Mouse (Mus musculus) R1 (cell line): ENCODE measurements around the gene Engase.

Experiments
- DNase-seq: peaks from one replicate; pipeline ENCODE4 v3.0.0-alpha.2; 2018; ENCODE audit warnings: low read depth, low spot score

The Engase gene

DNA sequence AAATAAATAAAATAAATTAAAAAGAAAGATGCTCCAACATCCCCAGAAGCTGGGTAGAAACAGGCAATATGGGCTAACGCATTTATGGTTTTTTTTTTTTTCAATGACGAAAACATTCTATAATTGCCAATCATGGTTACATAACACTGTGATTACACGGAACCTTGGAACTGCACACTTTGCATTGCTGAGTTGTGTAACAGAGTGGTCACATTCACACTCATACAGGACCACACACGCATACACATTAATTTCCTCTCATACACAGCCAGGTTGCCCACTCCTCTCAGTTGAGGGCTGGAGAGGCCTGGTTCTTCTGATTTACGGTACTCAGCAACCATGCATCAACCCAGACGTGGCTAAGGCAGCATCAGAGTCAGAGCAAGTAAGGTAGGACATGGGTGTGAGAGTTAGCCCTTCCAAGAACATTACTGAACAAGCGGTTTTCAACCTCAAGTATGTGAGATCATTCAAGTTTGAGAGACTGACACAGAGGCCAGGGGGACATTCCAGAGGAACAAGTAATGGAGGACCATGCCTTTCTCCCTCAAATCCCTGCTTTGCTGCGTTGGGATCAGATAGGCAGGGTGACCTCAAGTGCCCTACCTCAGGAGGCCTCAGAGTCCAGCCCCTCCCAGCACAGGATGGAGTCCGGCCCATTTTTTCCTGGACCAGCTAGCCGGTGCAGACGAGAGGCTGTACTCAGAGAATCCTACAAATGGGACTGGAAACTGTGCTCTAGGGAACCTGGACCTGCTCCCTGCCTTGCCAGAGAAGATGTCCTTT, 22.6 kb upstream of the Engase start:
- no peak for DNase-seq

DNA sequence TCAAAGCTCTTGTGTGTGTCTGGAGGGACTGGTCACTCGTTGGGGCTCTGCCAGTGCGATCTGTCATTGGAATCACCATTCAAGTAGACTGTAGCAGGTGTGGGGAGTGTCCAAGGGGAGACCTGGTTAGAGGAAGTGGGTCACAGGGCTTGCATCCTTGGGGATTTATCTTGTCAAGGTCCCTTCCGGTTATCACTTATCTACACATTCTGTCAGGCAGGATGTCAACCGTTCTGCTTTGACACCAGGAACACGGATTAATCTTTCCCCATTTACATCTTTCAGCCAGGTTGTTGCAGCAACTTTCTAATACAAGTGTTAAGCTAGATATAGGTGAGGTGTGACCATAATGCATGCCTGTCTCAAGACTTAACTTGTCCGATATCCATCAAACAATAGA, 20.8 kb upstream of the Engase start:
- no peak for DNase-seq

DNA sequence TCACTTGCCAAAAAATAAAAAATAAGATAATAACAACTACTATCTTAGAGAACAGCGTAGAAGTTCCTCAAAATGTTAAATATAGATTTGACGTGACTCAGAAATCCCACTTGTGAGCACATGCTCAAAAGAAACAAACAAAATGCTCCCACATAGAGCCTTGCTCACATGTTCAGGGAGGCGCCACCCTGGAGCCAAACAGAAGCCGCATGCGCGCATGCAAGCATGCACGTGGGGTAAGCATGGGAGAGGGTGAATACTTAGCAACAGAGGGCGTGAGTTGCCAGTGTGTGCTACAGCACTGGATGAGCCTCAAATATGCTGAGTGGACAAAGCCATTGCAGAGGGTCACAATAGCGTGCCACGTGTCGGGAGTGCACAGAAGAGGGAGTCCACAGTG, 19.7 kb upstream of the Engase start:
- DNase-seq, result no peak

DNA sequence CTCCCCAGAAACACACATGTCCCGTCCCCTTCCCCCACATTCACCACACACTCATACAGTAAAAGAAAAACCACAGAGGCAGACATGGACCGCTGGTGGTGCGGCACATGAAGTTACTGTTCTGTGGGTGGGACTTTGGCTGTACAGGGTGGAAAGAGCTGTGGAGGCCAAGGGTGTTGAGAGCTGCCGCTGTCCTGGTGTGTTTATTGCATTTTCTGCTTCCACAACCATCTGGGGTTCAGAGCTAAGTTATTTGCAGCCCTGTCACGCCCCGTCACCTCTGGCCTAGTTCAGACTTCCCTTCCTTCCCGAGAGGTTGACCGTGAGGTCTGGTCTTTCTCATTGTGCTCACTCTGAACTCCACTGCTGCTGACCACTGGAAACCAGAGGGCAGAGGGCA, 17.6 kb upstream of the Engase start:
- DNase-seq, result no peak

DNA sequence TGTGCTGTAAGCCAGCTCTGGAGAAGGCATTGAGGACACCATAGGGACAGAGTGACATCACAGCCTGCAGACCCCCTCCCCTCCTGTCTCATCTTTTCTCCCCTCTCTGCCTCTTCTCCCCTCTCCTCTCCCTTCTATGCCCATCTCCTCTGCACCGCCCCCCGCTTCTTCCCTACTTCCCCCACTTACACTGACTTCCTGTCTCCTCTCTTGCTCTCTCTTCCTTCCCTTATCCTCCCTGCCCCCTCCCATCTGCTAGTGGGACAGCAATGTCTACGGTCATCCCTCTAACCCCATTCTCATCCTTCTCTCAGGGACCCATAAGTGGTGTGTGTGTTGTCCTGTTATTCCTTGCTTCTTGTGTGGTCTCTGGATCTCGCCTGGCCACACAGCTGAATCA, 17.1 kb upstream of the Engase start:
- DNase-seq, result no peak

DNA sequence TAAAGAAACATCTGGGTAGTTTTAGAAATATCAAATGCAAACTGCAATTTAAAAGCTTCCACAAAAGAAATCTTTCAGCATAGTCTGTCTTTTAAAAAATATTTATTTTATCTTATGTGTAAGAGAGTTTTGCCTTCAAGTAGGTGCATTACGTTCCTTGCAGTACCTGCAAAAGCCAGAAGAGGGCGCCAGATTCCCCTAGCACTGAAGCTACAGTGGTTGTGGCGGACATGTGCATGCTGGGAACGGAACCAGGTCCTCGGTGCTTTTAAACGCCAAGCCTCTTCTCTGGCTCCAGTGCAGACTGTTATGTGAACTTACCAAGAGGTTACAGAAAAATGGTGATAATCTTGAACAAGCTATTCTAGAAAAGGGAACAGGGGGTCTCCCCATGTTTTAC, 16.3 kb upstream of the Engase start:
- DNase-seq, result peak; percentile 82

DNA sequence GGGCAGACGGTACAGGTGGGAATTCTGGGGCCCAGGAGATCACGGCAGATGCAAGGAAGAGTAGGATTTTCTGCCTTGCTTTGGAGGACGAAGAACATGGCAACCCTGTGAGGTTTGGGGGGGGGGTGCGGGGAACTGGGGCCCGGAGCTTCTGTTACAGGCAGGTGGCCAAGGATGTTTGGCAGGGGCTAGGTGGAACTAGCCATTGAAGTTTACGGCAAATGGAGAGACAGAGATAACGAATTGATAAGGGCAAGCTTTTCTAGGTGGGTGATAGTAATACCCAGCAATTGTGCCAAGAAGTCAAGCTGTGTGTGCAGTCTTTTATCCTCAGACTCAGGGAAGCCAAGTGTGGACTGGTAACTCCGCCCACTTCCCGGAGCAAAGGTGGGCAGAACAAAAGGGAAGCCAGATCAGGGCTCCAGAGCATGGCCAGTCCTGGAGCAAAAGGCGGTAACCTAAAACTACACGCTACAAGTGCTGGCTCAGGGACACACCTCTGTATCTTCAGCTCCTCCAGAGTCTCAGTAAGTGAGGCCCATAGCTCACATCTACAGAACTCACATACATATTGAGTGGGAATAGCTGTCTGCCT, 9.1 kb upstream of the Engase start:
- DNase-seq, result peak; percentile 76

DNA sequence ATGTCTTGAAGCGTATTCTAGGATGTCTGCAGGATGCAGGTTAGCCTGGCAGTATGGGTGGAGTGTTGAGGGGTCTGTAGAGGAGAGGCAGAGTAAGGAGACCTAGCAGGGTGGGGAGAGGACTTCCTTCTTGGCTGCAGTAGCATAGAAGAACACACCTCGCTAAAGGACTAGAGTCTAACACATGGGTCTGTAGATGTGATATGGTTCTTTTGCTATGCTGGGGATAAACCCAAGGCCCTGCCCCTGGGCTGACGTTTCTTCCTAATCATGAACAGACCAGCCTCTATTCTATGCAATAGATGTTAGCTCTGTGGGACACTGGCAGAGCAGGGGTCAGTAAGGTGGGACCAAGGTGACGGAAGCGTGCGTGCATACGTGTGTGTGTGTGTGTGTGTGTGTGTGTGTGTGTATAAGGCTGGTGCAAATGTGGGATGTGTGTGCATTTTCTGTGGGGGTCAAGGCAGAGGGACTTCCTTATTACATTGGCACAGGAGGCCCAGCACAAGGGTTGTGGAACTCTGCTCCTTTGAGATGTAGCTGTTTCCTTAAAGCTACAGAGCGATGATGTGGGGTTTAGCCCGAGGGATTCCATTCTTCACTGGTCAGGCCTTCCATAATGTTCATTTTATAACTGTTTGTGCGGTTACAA, 7.0 kb upstream of the Engase start:
- no peak for DNase-seq

DNA sequence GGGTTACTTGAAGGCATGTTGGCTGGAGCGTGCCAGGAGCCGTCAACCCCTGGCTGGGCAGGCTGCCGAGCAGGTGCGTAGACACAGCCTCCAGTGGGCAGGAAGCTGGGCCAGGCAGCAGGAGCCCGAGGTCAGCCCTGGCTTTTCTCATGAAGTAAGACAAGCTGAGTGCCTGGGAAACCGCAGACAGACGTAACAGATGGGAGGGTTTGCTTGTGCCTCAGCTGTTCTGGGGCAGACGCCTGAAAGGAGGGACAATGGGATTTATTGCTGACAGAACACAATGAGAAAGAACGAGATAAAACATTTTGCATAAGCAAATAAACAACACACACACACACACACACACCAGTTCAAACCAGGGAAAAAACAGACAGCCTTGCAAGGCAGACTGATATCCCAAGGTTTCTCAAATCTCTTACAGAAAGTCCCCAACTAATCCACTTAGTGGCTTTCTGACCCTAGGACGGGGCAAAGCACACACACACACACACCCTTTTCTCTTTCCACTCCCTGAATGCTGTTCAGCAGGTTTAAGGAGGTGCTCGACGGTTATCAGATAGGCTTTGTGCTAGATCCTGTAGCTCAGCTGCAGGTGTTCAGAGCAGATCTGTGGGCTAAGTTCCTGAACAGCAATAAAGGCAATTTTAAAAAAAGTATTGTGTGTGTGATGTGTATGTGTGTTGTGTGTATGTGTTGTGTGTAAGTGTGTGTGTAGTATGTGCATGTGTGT, 6.2 kb upstream of the Engase start:
- peak; percentile 38 for DNase-seq

DNA sequence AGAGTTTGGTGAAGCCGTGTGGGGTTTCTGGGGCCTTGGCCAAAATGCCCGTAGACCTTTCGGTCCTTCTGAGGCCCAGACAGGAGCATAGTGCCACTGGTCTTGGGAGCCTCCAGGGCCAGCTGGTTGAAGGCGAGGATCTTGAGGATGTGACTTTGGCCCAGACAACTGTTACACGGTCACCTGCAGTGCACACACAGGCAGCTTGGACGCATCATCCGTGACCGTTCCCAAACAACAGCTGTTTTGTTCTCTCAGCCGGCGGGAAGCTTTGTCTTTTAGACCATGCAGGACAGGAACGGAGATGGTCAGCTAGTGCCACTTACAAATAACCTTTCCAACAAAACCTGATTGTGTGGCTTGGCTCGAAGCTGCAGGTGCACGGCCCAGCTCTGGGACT, 5.0 kb upstream of the Engase start:
- no peak for DNase-seq

DNA sequence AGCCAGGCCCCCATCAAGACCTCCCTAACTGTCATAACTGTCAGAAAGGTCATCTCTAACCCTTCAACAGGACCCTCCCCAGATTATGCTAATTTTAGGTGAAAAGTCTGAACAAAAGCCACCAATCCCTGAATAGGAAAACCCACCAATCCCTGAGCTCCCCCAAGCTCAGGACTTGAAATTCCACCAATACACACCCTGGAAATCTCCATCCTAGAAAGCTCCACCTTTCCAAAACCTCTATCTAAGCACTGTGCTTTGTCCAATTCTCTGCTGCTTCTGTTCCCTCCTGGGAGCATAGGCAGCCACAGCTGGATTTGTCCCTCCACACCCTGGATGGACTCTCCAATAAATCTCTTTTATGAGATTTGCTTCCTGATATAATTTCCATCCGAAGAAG, 3.5 kb upstream of the Engase start:
- DNase-seq, result peak; percentile 69

DNA sequence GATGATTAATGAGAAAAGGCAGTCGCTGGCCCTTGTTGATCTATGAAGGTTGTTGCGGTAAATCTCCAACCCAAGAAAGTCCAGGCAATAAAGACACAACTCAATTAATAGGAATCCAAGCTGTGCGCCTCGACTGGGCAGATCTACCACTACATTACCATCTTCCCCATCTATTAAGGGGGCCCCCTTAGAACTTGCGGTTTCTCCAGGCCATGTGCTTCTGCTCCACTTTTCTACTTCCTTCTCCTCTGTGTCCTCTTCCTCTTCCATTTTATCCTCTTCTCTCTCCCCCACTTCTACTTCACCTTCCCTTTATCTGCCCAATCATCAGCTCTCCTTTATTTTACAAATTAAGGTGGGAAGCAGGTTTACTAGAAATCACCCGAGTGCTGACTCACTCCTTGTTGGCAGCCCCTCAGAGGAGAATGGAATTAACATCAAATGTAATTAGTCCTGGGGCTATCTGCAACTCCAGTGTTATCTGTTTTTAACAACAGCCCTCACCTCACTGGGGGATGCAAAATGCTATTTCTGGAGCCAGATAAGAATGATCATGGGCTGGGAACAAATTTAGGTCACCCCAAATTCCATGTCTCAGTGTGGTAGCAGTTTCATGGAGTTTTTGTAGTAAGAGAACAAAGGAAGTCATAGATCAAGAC, 2.7 kb upstream of the Engase start:
- DNase-seq, result peak; percentile 70

DNA sequence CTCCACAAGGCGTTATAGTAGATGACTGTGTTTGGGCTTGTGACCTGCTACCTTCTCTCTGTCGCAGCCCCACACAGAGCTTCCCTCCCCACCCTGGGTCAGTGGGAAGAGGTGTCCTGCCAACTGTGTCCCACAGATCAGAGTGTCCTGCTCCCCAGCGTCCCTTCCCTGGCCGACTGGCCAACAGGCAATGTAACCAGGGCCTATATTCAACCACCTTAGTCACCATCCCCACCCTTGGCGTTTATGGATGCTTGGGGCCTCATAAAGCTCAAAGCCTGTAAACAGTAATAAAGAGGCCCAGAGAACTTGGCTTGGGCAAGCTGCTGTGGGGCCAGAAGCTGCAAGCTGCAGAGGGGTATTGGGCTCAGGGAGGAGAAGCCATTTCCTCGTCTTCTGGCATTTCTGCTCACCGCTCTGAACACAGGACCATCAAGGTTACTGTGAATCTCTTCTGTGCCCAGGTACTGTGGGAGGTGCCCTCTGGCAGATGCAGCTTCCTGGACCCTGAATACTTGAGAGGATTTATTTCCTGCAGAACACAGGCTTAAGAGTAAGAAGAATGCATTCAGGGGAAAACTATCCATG, 1.0 kb upstream of the Engase start:
- DNase-seq, result no peak

DNA sequence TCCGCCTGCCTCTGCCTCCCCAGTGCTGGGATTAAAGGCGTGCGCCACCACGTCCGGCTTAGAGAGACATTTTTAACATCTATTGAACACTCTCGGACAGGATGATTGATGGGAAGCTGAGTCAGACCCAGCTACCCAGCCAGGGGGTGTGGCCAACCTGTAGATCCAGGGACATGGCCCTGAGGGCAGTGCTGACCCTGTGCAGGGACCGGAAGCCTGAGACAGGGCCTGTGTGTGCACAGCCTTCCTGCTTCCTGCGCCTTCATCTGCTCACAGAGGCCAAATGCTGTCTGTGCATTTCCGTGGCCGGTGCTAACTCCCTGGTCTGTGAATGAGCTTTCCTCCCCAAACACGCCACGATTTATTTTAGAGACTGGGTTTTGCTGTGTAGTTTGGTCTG, 3.1 kb downstream of the Engase start:
- DNase-seq, result no peak

DNA sequence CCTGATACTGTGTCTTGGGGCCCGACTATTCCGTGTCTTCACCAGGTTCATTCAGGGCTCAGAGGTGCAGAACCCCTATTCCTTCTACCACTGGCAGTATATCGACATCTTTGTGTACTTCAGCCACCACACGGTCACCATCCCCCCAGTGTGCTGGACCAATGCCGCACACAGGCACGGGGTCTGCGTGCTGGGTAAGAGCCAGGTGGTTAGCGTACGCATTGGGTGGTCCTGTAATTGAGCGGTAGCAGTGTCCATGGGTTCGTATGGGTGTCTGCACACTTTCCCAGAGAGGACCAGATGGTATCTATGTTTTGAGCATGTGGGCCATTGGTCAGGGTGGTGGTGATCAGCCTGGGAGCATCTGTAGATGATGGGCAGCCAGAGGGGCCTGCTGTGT, 4.6 kb downstream of the Engase start:
- no peak for DNase-seq

DNA sequence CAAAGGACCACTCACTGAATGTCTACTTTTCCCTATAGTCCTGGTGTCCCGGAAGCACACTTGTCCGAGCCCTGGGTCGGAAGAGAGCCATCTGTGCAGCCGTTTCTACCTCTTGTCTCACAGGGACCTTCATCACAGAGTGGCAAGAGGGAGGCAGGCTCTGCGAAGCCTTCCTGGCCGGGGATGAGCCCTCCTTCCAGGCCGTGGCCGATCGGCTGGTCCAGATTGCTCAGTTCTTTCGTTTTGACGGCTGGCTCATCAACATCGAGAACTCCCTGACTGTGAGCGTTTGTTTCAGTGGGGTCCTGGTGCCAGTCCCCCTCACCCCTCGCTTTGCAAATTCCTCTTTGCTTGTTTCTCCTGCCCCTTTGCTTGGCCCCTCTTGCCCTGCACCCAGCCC, 5.1 kb downstream of the Engase start:
- DNase-seq, result no peak

DNA sequence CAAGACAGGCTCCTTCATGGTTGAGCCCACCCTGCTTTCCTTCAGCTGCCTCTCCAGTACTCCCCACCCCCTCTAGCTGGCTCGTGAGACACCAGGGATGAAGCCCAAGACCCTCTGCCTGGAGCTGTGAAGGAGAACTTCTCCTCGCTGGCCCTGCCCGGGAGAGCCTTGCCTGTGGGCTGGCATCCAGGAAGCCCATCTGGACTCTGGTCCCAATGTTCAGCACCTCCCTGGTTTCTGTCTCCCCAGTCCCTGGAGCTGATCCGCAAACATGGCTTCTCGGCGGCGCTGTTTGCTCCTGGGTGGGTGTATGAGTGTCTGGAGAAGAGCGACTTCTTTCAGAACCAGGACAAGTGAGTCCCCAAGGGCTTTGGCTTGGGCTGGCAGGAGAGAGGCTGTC, 7.5 kb downstream of the Engase start:
- no peak for DNase-seq

DNA sequence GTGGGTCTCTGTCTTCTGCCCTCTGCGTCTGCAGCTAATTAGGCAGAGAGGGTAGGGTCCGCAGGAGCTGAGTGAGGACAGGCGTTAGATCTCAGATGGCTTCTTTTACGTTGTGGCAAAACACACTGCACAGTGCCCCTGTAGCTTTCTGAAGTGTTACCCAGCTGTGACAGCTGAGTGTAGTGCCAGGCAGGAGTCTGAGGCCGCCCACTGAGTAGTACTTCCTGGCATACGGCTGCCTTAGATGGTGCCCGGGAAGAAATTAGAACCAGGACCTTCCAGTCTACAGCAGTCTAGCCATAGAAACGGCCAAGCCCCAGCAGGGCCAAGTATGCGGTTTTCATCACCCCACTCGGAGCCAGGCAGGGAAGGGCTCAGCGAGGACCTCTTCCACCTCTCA, 8.7 kb downstream of the Engase start:
- no peak for DNase-seq

DNA sequence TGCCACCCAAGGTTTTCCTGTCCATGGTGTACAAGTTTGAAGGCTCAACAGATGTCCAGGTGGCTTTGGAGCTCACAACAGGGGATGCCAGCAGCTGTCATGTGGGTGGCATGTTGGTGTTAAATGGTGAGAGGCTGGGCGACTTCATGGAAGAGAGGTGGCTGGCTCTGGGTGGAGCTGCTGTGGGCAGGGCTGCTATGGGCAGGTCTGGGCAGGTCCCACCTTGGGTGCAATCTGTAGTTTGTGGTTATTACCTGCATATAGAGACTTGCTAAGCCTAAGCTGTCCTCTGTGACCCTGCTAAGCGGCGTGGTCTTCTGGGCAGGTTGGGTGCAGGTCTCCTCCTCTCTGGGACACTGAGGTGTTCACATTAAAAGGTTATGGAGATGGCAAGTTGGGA, 9.2 kb downstream of the Engase start:
- no peak for DNase-seq

DNA sequence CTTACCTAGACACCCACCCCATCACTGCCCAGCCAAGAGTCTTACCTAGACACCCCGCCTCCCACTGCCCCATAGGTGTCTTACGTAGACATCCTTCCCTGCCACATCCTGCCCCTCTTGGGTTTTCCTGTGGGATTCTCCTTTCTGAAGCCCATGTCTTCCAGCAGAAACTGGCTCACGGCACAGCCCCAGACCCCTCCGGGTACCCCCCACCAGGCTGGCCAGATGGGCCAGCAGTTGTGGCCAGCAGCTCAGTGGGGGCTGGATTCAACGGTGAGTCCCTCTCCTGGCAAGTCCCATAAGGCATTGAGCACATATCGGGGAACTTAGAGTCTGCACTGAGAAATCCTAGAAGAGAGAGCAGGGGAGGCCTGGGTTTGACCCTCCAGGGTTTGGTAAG, 9.7 kb downstream of the Engase start:
- no peak for DNase-seq
